Mouse (Mus musculus) cortical plate, adult 2 months (tissue): ENCODE measurements around the gene Fanca. TPM values are rescaled to one million over a fixed set of nuclear protein-coding genes. Genes with fewer than 3 reads are reported as not detected.

Experiments
- H3K27ac ChIP-seq: fragments of 200-500 bp; 2 replicates; pipeline ENCODE4 v1.5.1; 2012; ENCODE audit warnings: low read length, control low read depth, inconsistent platforms; ENCODE audit not compliant: insufficient read depth
- H3K4me1 ChIP-seq: fragments of 200-500 bp; 2 replicates; pipeline ENCODE4 v1.6.1; 2011; ENCODE audit warnings: low read length; ENCODE audit not compliant: control insufficient read depth, insufficient read depth
- H3K4me3 ChIP-seq: fragments of 200-500 bp; 2 replicates; pipeline ENCODE4 v1.5.1; 2011; ENCODE audit warnings: mild to moderate bottlenecking, low read length, control low read depth; ENCODE audit not compliant: insufficient read depth
- CTCF ChIP-seq: fragments of 200-500 bp; IDR thresholded peaks from 2 replicates; pipeline ENCODE4 v1.5.1; 2011; ENCODE audit warnings: mild to moderate bottlenecking, control low read depth, low read length; ENCODE audit not compliant: insufficient read depth; ENCODE audit errors: extremely low read depth
- POLR2A ChIP-seq: fragments of 200-500 bp; IDR thresholded peaks from 2 replicates; pipeline ENCODE4 v1.6.1; 2011; ENCODE audit warnings: mild to moderate bottlenecking, low read length, control low read depth; ENCODE audit not compliant: insufficient read depth; ENCODE audit errors: extremely low read depth
- polyA plus RNA-seq: library from polyadenylated mRNA; depleted of rRNA; stranded (reverse); fragments of >200 nt; gene quantifications from 2 replicates; pipeline ENCODE4 v1.2.3, GENCODE M21; 2012; rRNA removed

The Fanca gene
- polyA plus RNA-seq, 1 experiment = 3.9 TPM

GRCm38 (mm10) chr8:123228416-123228815 lies 90.0 kb downstream of the Fanca start:
- Histone ChIP-seq H3K4me1 (peaks cover 4% of the 10 kb centered on the region; the same call in 1 of the 2 replicates), H3K27ac (no peak overlapping the region), H3K4me3 (no peak overlapping the region)
- TF ChIP-seq POLR2A (no peak), CTCF (no peak)

- peaks cover 2% of the 10 kb centered on the region; the same call in 1 of the 2 replicates for H3K4me1 ChIP-seq
- peak within 1 kb of the TSS; percentile 6 for H3K27ac ChIP-seq
- H3K4me3 ChIP-seq = peak within 1 kb of the TSS; percentile 45
- TF ChIP-seq POLR2A (peak; percentile 99), CTCF (no peak)
Observed at GRCm38 (mm10) chr8:123224278-123225266, 93.8 kb downstream of the Fanca start, which contains the start of gene Cdk10. Gene Cdk10, plus strand, starts transcription at chr8:123224842.

GRCm38 (mm10) chr8:123220917-123221316 lies 97.5 kb downstream of the Fanca start:
- TF ChIP-seq POLR2A (no peak), CTCF (no peak)
- Histone ChIP-seq H3K4me1 (no peaks in the 10 kb centered on the region; the same call in 1 of the 2 replicates), H3K27ac (no peak overlapping the region), H3K4me3 (no peak overlapping the region)

Other genes starting within 250 kb of the Fanca start
- gene Rpl13, start 216.2 kb downstream of the Fanca start, polyA plus RNA-seq = 1,008 and 1,076 TPM in 2 replicates
- gene Cpne7, start 201.2 kb downstream of the Fanca start, polyA plus RNA-seq = 72.5 and 108 TPM in 2 replicates
- gene Sult5a1, start 160.3 kb downstream of the Fanca start, polyA plus RNA-seq = 0.10 and 0.87 TPM in 2 replicates
- gene Dpep1, start 132.3 kb downstream of the Fanca start, polyA plus RNA-seq = not detected in 2 replicates
- gene Chmp1a, start 105.8 kb downstream of the Fanca start, polyA plus RNA-seq = 126 and 130 TPM in 2 replicates
- gene Spata33, start 105.7 kb downstream of the Fanca start, polyA plus RNA-seq = 8.4 and 9.7 TPM in 2 replicates
- gene Cdk10, start 93.7 kb downstream of the Fanca start, polyA plus RNA-seq = 165 and 187 TPM in 2 replicates
- 59.6 and 69.8 TPM in 2 replicates for gene Spata2l, start 82.3 kb downstream of the Fanca start, polyA plus RNA-seq
- gene Zfp276, start 64.4 kb downstream of the Fanca start, polyA plus RNA-seq = 28.4 and 30.9 TPM in 2 replicates
- 111 and 112 TPM in 2 replicates for gene Vps9d1, start 64.2 kb downstream of the Fanca start, polyA plus RNA-seq
- gene Spire2, start 14.1 kb upstream of the Fanca start, polyA plus RNA-seq = 18.2 and 18.9 TPM in 2 replicates
- gene Tcf25, start 55.2 kb upstream of the Fanca start, polyA plus RNA-seq = 659 and 685 TPM in 2 replicates
- 0.02 and 0.06 TPM in 2 replicates for gene Mc1r, start 88.5 kb upstream of the Fanca start, polyA plus RNA-seq
- gene Tubb3, start 92.8 kb upstream of the Fanca start, polyA plus RNA-seq = 491 and 518 TPM in 2 replicates
- 42.8 and 43.2 TPM in 2 replicates for gene Def8, start 105.0 kb upstream of the Fanca start, polyA plus RNA-seq
- 20.4 and 21.5 TPM in 2 replicates for gene Afg3l1, start 159.3 kb upstream of the Fanca start, polyA plus RNA-seq
- 20.9 and 21.5 TPM in 2 replicates for gene Dbndd1, start 196.9 kb upstream of the Fanca start, polyA plus RNA-seq
- gene Gas8, start 200.3 kb upstream of the Fanca start, polyA plus RNA-seq = 35.5 and 40.4 TPM in 2 replicates